Mouse (Mus musculus): ENCODE data around the gene Gm8257. TPM values are rescaled to one million over a fixed set of nuclear protein-coding genes. Genes with fewer than 3 reads are reported as not detected.
"Not testable (repeated sequence)": the region's sequence is repeated elsewhere in the genome, so short reads cannot be mapped to it uniquely, and the experiment has no call there.

Gene Gm8257
- polyA plus RNA-seq (2014; fragmentation: Nextera tagmentation; extraction: Ambion mirVana), result not detected in 2 replicates

GRCm38 (mm10) chr14:44706356-44706755, at the start of gene Gm8257:
TSS of gene Gm8257 (minus strand) at chr14:44706456.
- WGBS, result 81% methylated on average over 3 of the region's 3 CpGs

GRCm38 (mm10) chr14:44750240-44750639, 44.0 kb upstream of the Gm8257 start, which contains the start of gene Gm8267:
TSS of gene Gm8267 (minus strand) at chr14:44750340.
- H3K4me2 ChIP-seq (ENCODE audit: low read depth, low read length), result no peak within 1 kb of the TSS
- WGBS, result 90% methylated on average over 3 of the region's 3 CpGs
- no peak for ATAC-seq (ENCODE audit: low read depth)
- no peaks in the 10 kb centered on the region for H3K27me3 ChIP-seq (ENCODE audit: control insufficient read depth, insufficient read depth, low read length)
- no peak within 1 kb of the TSS for H3K9ac ChIP-seq (replicated peaks; ENCODE audit: low read depth, low read length)
- H3K4me3 ChIP-seq (ENCODE audit: low read depth, low read length), result no peak within 1 kb of the TSS
- H3K9me3 ChIP-seq (ENCODE audit: control insufficient read depth, low read length), result no peaks in the 10 kb centered on the region
- H3K36me3 ChIP-seq (ENCODE audit: control insufficient read depth, insufficient read depth, low read length), result no peaks in the 10 kb centered on the region
- no peak within 1 kb of the TSS for H3K27ac ChIP-seq (ENCODE audit: low read depth, low read length)
- no peaks in the 10 kb centered on the region for H3K4me1 ChIP-seq (ENCODE audit: control insufficient read depth, insufficient read depth, low read length)

More at GRCm38 (mm10) chr14:44706356-44706755, at the start of gene Gm8257:
- H3K9ac ChIP-seq (replicated peaks; ENCODE audit: low read depth, low read length); H3K4me3 ChIP-seq (ENCODE audit: low read depth, low read length); H3K4me2 ChIP-seq (ENCODE audit: low read depth, low read length); H3K36me3 ChIP-seq (ENCODE audit: control insufficient read depth, insufficient read depth, low read length); H3K27ac ChIP-seq (ENCODE audit: low read depth, low read length); ATAC-seq (ENCODE audit: low read depth); H3K9me3 ChIP-seq (ENCODE audit: control insufficient read depth, low read length); H3K27me3 ChIP-seq (ENCODE audit: control insufficient read depth, insufficient read depth, low read length); H3K4me1 ChIP-seq (ENCODE audit: control insufficient read depth, insufficient read depth, low read length): not testable (repeated sequence)

GRCm38 (mm10) chr14:44742789-44743188, 36.5 kb upstream of the Gm8257 start:
- not testable (repeated sequence) for H3K9me3 ChIP-seq (ENCODE audit: control insufficient read depth, low read length); H3K4me1 ChIP-seq (ENCODE audit: control insufficient read depth, insufficient read depth, low read length); H3K4me3 ChIP-seq (ENCODE audit: low read depth, low read length); H3K9ac ChIP-seq (replicated peaks; ENCODE audit: low read depth, low read length); H3K4me2 ChIP-seq (ENCODE audit: low read depth, low read length); ATAC-seq (ENCODE audit: low read depth); H3K36me3 ChIP-seq (ENCODE audit: control insufficient read depth, insufficient read depth, low read length); H3K27me3 ChIP-seq (ENCODE audit: control insufficient read depth, insufficient read depth, low read length); H3K27ac ChIP-seq (ENCODE audit: low read depth, low read length)
- WGBS, result 43% methylated on average over 1 of the region's 1 CpGs

- not testable (repeated sequence) for H3K9ac ChIP-seq (replicated peaks; ENCODE audit: low read depth, low read length); H3K27me3 ChIP-seq (ENCODE audit: control insufficient read depth, insufficient read depth, low read length); H3K4me2 ChIP-seq (ENCODE audit: low read depth, low read length); H3K36me3 ChIP-seq (ENCODE audit: control insufficient read depth, insufficient read depth, low read length); ATAC-seq (ENCODE audit: low read depth); H3K4me3 ChIP-seq (ENCODE audit: low read depth, low read length); H3K9me3 ChIP-seq (ENCODE audit: control insufficient read depth, low read length); H3K4me1 ChIP-seq (ENCODE audit: control insufficient read depth, insufficient read depth, low read length); H3K27ac ChIP-seq (ENCODE audit: low read depth, low read length)
These were observed 24.5 kb upstream of the Gm8257 start for GRCm38 (mm10) chr14:44730711-44731110.

- WGBS, result 85% methylated on average over 4 of the region's 4 CpGs
- not testable (repeated sequence) for H3K9me3 ChIP-seq (ENCODE audit: control insufficient read depth, low read length); H3K4me3 ChIP-seq (ENCODE audit: low read depth, low read length)
These were observed 78.5 kb downstream of the Gm8257 start, which contains the start of gene Gm5624 for GRCm38 (mm10) chr14:44627737-44628136. TSS of gene Gm5624 (minus strand) at chr14:44627938.

More at GRCm38 (mm10) chr14:44627737-44628136, 78.5 kb downstream of the Gm8257 start, which contains the start of gene Gm5624:
- H3K4me2 ChIP-seq (ENCODE audit: low read depth, low read length); H3K36me3 ChIP-seq (ENCODE audit: control insufficient read depth, insufficient read depth, low read length); ATAC-seq (ENCODE audit: low read depth); H3K4me1 ChIP-seq (ENCODE audit: control insufficient read depth, insufficient read depth, low read length); H3K27me3 ChIP-seq (ENCODE audit: control insufficient read depth, insufficient read depth, low read length); H3K9ac ChIP-seq (replicated peaks; ENCODE audit: low read depth, low read length); H3K27ac ChIP-seq (ENCODE audit: low read depth, low read length): not testable (repeated sequence)

Other genes starting within 250 kb of the Gm8257 start
- not detected in 2 replicates for gene BC061237, start 214.0 kb downstream of the Gm8257 start, polyA plus RNA-seq (2014; fragmentation: Nextera tagmentation; extraction: Ambion mirVana)
- not detected in 2 replicates for gene Gm17093, start 188.2 kb downstream of the Gm8257 start, polyA plus RNA-seq (2014; fragmentation: Nextera tagmentation; extraction: Ambion mirVana)
- gene Gm8247, start 123.3 kb downstream of the Gm8257 start, polyA plus RNA-seq (2014; fragmentation: Nextera tagmentation; extraction: Ambion mirVana), result not detected in 2 replicates
- gene Gm5624, start 78.5 kb downstream of the Gm8257 start, polyA plus RNA-seq (2014; fragmentation: Nextera tagmentation; extraction: Ambion mirVana), result not detected in 2 replicates
- not detected in 2 replicates for gene Gm8267, start 43.9 kb upstream of the Gm8257 start, polyA plus RNA-seq (2014; fragmentation: Nextera tagmentation; extraction: Ambion mirVana)
- gene Ptgdr, start 152.9 kb upstream of the Gm8257 start, polyA plus RNA-seq (2014; fragmentation: Nextera tagmentation; extraction: Ambion mirVana), result 0.66 and 1.3 TPM in 2 replicates

All from neural tube, embryonic 14.5 days (tissue).